Mouse (Mus musculus) MEL-GATA-1-ER (cell line): Measurements from ENCODE around the gene Gstp1.
"Not testable (repeated sequence)": the region's sequence is repeated elsewhere in the genome, so short reads cannot be mapped to it uniquely, and the experiment has no call there.

ENCODE experiments used
- DNase-seq: peaks from one replicate; pipeline ENCODE4 v3.0.0-alpha.2; 2012; ENCODE audit warnings: low read depth; ENCODE audit errors: extremely low read depth

Gstp1 gene

DNA sequence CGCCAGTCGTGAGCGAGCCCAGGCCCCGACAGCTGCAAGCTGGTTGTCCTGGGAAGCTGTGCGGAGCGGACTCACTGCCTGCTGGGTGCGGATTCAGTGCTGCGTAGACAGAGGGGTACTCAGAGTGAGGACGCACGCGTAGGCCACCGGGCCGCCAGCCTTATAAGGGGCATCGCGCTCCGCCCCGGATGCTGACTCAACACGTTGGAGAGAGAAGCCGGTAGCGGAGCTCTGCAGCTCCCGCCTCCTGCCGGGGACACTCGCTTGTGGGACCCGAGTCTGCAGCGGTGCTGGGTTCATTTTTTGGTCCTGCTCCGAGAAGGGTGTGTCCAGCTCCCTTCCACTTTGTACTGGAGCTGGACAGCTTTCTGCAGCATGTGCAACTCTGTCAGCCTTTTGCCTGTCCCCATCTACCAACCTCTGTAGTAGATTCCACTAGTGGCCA, at the start of gene Gstp1:
TSS of gene Gstp1 (minus strand) at position 198 of the 445 bp plus-strand sequence.
- DNase-seq: peak; percentile 72

DNA sequence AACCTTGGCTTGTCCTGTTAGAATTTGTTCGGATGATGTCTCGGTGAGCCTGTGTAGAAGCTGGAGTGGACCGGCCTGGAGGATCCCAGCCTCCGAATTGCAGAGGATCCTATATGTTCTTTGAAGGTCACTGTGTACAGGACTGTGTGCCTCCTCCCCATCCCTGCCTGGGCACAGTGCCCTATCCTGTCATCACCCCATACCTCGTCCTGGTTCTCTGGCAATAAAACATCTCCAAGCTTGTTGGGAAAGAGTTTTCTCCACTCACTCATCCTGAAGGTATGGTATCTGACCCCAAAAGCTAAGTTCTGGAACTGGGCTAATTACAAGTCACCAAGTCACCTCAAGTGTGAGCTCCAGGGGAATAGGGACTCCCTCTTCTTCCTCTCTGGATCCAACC, 49.3 kb upstream of the Gstp1 start:
- no peak for DNase-seq

- no peak for DNase-seq
Observed at GRCm38 (mm10) chr19:4086156-4086555, 48.4 kb upstream of the Gstp1 start.

GRCm38 (mm10) chr19:4084984-4085383, 47.2 kb upstream of the Gstp1 start:
- DNase-seq: no peak

DNA sequence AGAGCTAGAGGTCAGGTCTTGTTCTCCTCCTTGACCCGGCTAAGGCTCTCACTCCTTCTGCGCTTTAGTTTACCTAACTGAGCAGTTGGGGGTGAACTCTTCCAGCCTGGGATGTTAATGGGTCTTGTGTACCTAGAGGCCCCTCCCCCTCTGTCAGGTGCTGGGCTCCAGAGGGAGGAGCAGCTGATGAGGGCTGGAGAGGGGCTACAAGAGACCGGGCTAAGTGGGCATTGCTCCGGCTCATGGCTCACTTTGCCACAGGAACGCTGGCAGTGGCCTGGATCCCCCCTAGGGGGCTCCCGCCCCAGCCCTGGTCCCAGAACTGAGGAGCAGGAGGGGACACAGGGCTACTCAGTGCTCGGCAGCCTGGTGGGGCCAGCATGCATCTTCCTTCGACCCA, 46.0 kb upstream of the Gstp1 start:
- DNase-seq: no peak

GRCm38 (mm10) chr19:4083316-4083715, 45.5 kb upstream of the Gstp1 start:
- no peak for DNase-seq

DNA sequence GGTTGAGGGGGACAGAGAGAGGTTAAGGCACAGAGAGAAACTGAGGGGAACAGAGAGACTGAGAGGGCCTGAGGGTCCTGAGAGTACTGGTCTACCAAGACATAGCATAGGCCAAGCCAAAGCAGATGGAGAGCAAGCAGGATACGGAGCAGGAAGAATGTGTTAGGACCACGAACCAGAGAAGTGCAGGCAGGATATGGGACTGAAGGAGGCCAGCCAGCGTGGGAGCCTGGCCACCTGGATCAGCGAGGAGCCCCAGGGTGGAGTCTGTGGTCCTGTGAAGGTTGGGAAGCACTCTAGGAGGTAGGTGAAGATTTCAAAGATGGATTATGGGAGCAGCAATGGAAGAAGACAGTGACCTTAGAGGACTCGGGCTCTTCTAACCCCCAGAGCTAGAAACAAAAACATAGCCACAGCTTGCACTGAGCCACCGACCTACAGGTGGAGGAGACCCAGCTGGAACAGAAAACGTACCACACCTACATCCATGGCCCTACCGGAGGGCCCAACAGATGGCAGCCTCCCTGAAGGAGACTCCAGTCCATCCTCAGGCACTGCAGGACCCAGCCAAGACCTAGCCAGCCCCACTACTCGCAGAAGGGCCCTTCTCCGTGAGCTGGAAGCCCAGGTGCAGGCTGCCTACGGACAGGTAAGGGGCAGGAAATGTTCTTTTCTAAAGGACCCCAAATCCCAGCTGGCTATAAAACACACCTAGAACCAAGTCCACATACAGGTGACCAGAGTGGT, 44.6 kb upstream of the Gstp1 start:
- no peak for DNase-seq

DNA sequence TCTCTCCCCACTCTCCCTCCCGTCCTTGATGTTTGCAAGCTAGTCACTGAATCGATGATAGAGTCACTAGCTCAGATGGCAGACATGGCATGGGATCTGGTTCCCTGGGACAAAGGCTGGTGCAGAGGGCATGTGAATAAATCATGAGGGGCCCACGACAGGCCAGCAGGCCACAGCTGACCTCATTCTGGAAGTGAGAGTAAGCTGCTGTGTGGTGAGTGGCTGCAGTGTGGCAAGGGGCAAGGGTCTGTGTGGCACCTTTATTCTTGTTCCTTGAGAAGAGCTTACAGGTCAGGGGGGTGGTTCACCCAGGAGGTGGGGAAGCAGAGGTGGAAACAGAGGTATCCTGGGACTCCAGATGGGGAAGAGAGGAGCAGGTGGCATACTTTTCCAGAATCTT, 43.6 kb upstream of the Gstp1 start, which contains the start of gene Cabp2:
TSS of gene Cabp2 (plus strand) at position 185 of the 400 bp plus-strand sequence.
- DNase-seq: no peak

DNA sequence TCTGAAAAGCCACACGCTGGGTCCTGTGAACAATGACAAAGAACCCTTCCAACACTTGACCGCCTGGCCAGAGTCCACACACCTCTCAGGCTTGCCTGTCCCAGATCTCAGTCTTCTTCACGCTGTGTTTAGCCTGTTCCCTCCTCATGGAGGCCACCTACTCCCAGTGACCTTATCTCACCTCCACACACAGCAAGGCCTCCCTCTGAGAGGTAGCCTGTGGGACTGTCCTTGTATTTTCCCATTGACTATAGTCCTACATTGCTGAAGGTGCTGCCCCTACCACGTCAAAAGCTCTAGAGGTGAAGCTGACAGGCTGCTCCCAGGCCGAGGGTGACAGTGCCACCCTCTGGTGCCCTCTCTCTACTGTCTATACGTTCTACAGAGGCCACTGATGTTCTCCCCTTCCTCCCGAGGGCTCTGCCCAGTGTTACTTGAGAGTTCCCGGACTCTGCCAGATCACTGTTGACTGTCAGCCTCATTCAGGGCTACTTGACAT, 42.8 kb upstream of the Gstp1 start:
- DNase-seq: no peak

GRCm38 (mm10) chr19:4079594-4079993, 41.8 kb upstream of the Gstp1 start:
- DNase-seq: no peak

- DNase-seq: no peak
Observed at GRCm38 (mm10) chr19:4075531-4075930, 37.7 kb upstream of the Gstp1 start.

DNA sequence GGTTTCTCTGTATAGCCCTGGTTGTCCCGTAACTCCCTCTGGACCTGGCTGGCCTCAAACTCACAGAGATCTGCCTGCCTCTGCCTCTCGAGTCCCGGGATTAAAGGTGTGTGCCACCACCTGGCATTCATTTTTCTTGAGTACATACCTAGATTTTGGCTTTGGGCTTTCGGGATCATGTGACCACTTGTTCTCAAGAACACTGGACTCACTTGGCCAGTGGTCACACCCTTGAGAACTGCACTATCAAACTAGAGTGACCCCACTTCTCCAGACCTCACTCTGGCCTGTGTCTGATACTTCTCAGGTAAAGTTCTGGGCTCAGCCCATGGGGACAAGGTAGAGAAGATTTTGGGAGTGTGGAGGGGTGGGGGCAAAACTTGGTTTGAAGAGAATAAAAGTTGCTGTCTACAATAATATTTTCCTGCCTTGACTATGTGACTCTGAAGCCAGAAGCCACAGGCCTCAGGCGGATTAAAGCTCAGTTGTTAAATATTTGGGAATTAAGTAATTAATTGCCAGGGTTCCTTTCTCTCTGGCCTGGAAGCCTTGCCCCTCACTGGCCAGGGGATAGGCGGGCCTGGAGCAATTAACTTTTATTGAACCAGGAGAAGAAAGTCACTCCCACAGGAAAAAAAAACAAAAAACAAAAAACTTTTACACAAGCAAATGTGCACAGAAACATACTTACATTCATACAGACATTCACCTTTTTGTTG, 35.1 kb upstream of the Gstp1 start:
- no peak for DNase-seq

DNA sequence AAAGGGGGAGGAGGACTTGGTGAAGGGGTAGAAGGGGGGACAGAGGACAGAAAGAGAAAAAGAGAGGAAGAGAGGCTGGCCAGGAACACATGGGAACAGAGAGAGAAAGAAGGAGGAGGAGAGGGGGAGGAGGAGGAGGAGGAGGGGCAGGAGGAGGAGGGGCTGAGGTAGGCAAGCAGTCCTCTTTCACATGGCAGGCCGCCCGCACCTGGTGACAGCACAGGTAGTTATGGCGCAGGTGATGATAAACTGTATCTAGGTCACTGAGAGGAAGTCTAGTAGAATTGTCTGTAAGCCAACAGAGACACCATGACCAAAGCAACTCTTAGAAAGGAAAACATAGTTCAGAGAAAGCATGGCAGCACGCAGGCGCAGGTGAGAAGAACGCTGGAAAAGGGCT, 33.6 kb upstream of the Gstp1 start:
- DNase-seq: no peak

DNA sequence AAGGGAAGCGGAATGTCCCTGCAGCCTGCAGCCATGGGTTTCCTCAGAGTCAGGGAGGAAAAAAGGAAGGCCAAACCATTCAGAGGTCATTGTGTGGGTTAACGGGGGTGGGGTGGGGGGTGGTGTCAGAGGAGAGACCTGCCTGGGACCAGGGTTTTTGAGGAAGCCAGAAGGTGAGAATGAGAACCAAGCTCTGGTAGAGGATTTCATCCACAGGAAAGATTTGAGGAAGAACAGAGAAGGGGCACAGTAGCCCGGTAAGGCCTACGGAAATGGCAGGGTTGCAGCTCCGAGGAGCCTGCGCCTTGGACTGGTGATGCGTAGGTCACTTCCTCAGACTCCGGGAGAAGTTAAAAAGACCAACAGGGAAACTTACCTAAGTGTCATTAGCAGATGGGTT, 33.0 kb upstream of the Gstp1 start:
- no peak for DNase-seq

DNA sequence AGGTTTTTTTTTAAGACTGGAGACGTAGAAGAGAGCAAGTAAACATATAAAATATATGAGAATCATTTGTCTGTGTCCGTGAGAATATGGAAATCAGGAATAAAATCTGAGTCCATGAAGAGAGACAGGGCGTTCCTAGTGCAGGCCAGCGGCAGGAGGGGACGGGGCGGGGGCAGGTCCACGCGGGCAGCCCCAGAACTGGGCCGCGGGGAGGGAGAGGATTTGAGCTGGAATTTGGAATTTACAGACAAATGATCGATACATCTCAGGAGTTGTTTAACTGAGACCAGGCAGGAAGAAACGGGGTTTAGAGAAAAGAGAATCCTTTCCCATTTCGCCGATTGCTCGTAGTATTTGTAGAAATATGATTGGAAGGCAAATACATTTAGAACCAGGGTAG, 32.5 kb upstream of the Gstp1 start:
- DNase-seq: no peak

DNA sequence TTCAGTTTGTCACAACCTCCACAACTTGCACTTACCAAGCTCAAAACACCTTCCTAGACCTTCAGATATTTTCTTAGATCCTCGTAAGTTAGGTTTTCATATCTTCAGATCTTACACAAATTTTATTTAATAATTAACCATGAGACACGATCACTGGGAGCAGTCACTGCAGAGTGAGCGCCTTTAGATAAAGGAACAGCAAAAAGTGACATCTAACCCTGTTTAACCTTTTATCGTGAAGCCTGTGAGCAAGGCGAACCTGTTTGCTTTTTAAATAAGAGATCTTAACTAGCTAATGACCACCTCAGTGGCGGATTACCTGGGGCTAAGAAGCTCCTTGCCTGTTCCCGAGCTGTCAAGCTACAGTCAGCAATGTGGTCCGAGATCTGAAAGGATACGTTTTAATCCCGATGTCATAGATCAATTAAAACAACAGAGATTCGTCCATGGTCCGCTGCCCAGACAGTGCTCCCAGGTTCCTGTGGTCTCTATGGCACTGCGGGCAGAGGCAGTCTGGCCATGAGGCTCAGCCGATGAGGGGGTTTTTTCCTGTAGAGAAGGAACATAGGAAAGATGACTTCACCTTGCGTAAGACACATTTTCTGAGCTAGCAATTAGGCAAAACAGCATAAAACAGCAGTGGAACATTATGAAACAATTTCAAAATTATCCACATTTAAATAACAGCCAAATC, 31.1 kb upstream of the Gstp1 start:
- no peak for DNase-seq

DNA sequence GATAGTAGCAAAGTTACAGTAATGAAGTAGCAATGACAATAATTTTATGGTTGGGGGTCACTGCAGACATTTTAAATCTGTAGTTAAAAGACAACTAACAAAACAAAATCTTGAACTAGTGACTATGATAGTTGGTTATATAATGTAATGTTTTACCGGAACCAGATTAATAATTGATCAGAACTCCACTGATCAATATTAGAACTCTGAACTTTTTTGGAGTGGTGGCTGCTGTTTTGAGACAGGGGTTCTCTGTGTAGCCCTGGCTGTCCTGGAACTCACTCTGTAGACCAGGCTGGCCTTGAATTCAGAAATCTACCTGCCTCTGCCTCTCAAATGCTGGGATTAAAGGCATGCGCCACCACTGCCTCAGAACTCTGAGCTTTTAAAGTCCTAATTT, 30.5 kb upstream of the Gstp1 start:
- not testable (repeated sequence) for DNase-seq

- no peak for DNase-seq
Observed at GRCm38 (mm10) chr19:4066877-4067276, 29.1 kb upstream of the Gstp1 start.

DNA sequence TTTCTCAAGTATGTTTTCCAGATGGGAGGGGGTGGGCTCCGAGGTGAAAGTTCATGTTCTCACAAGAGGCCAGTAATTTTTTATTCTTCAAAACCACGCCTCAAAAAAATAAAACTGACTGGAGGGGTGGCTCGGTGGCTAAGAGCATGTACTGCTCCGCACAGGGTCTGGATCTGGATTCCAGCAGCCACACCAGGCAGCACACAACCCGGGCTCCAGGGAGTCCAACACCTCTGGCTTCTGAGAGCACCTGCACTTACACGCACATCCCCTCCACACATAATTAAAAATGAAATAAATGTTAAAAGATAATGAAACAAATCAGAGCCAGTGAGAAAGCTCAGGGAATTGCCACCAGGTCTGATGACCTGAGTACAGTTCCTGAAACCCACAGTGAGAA, 28.5 kb upstream of the Gstp1 start:
- DNase-seq: no peak

- not testable (repeated sequence) for DNase-seq
Observed at GRCm38 (mm10) chr19:4064501-4064900, 26.7 kb upstream of the Gstp1 start.

- DNase-seq: not testable (repeated sequence)
Observed at GRCm38 (mm10) chr19:4063357-4063756, 25.6 kb upstream of the Gstp1 start.

- DNase-seq: no peak
Observed at GRCm38 (mm10) chr19:4060899-4061465, 23.2 kb upstream of the Gstp1 start.
